Mouse (Mus musculus): ENCODE results near the gene Atf7. TPM values are rescaled to one million over a fixed set of nuclear protein-coding genes. Genes with fewer than 3 reads are reported as not detected.

Gene Atf7
- 11.8 and 12.5 TPM in 2 replicates for polyA plus RNA-seq (2012; rRNA removed)

GRCm38 (mm10) chr15:102624970-102625686 is at the start of gene Atf7, which contains the start of gene Gm28047:
Gene Atf7, minus strand, starts transcription at chr15:102625464.
Gene Gm28047, minus strand, starts transcription at chr15:102625067.

GRCm38 (mm10) chr15:102672215-102673071 is 47.2 kb upstream of the Atf7 start, which contains the start of gene Atp5g2:
Gene Atp5g2, minus strand, starts transcription at chr15:102672352.

GRCm38 (mm10) chr15:102524892-102525485 is 100.3 kb downstream of the Atf7 start, which contains the start of gene Npff:
Gene Npff, minus strand, starts transcription at chr15:102524942.

GRCm38 (mm10) chr15:102517976-102518858 is 107.0 kb downstream of the Atf7 start, which contains the start of gene Tarbp2:
Gene Tarbp2, plus strand, starts transcription at chr15:102518192.

DNA sequence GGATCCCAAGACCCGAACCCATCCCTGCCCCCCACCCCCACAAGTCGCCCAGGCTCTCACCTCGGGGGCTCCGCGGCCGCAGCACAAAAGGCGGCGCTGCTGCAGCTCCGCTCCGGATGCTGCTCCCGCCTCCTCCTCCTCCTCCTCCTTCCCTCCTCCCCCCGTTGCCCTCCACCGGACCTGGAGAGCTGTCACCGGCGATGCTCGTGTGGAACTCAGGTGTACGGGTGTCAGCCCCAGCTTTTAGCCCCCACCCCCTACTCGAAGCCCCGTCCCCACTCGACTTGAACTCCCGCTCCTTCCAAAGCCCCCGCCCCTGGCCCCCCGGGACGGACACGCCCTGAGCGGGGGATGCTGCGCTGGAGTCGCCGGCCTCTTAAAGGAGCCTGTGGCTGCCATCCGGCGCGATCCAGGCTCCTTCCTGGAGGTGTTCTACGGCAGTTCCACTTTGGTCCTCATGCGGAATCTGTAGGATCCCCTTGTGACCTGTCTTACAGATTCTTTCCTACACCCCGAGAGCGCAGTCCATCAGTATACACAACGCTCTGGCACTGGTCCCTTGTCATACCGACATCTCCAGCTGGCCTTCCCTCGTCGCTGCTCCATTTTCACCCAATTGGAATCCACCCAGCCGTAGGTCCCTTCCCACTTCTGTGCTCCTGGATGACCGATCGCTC is 108.4 kb downstream of the Atf7 start, which contains the start of gene Map3k12:
Gene Map3k12, minus strand, starts transcription at position 337 of the 677 bp plus-strand sequence.

DNA sequence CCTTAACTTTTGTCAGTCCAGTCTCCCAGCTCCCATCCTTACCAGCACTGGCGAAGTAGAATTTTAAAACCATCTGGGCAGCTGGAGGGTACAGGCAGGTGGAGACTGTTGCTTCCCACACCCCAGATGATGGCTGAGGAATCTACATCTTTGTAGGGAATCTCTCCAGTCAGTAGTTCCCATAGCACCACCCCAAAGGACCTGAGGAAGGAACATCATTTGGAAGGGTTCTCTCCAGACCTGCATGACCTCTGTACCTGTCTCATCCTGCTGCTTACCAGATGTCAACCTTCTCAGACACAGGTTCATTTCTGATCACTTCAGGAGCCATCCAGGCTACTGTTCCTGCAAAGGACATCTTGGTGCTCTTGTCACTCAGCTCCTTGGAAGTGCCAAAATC is 121.8 kb downstream of the Atf7 start, which contains the start of gene Gm10337:
Gene Gm10337, plus strand, starts transcription at position 276 of the 400 bp plus-strand sequence.

Other genes with a start within 250 kb of the Atf7 start
- 10.2 and 11.4 TPM in 2 replicates for gene Sp1, start 219.3 kb downstream of the Atf7 start, polyA plus RNA-seq (2012; rRNA removed)
- 0.08 and 0.09 TPM in 2 replicates for gene Amhr2, start 180.1 kb downstream of the Atf7 start, polyA plus RNA-seq (2012; rRNA removed)
- 72.5 and 88.4 TPM in 2 replicates for gene Prr13, start 166.4 kb downstream of the Atf7 start, polyA plus RNA-seq (2012; rRNA removed)
- gene Pcbp2, start 154.9 kb downstream of the Atf7 start, polyA plus RNA-seq (2012; rRNA removed) = 197 and 256 TPM in 2 replicates
- gene Gm10337, start 121.7 kb downstream of the Atf7 start, polyA plus RNA-seq (2012; rRNA removed) = not detected in 2 replicates
- gene Map3k12, start 108.4 kb downstream of the Atf7 start, polyA plus RNA-seq (2012; rRNA removed) = 0.95 and 1.3 TPM in 2 replicates
- gene Tarbp2, start 107.3 kb downstream of the Atf7 start, polyA plus RNA-seq (2012; rRNA removed) = 36.1 and 41.9 TPM in 2 replicates
- 1.1 and 1.6 TPM in 2 replicates for gene Npff, start 100.5 kb downstream of the Atf7 start, polyA plus RNA-seq (2012; rRNA removed)
- not detected in 2 replicates for gene Gm28047, start 397 bp downstream of the Atf7 start, polyA plus RNA-seq (2012; rRNA removed)
- gene Atp5g2, start 46.9 kb upstream of the Atf7 start, polyA plus RNA-seq (2012; rRNA removed) = 216 and 238 TPM in 2 replicates
- 5.4 and 6.1 TPM in 2 replicates for gene Calcoco1, start 96.7 kb upstream of the Atf7 start, polyA plus RNA-seq (2012; rRNA removed)

Measured in liver, embryonic 14 days (tissue).